Mouse (Mus musculus): ENCODE measurements around the gene Spata31.
A peak's percentile ranks its signal among the peaks of the same experiment; 100 is the strongest.

Spata31 gene

GRCm38 (mm10) chr13:64917191-64917590 lies at the start of gene Spata31:
Spata31 (plus strand) TSS chr13:64917406.
- no peak for DNase-seq

GRCm38 (mm10) chr13:64903132-64903531 lies 14.1 kb upstream of the Spata31 start:
- no peak for DNase-seq

GRCm38 (mm10) chr13:64903585-64904208 lies 13.5 kb upstream of the Spata31 start, which contains the start of gene Cntnap3:
Cntnap3 (minus strand) TSS chr13:64903955.
- peak; percentile 37 for DNase-seq

Measured in right cerebral cortex, adult 18-20 months (tissue).